Mouse (Mus musculus) embryonic stem cell, embryonic (primary cell): Measurements from ENCODE around the gene E130308A19Rik.

Experiments
- CTCF ChIA-PET, 4 experiments: fragments of 300-600 bp in 2 of 4; fragments of 350-600 bp in 2 of 4; sonication (Branson Sonifier 250); formaldehyde crosslinking; loops; one replicate each; lab custom pipeline; 2022; ENCODE audit warnings: inconsistent platforms in 2 of 4; lab: Charles Lee
- POLR2A ChIA-PET, 4 experiments: fragments of 300-600 bp in 2 of 4; fragments of 350-600 bp in 2 of 4; sonication (Branson Sonifier 250); formaldehyde crosslinking; loops; one replicate each; lab custom pipeline; 2022; ENCODE audit warnings: antibody characterized with exemption in 4 of 4, inconsistent platforms in 1 of 4; lab: Charles Lee

The E130308A19Rik gene

DNA sequence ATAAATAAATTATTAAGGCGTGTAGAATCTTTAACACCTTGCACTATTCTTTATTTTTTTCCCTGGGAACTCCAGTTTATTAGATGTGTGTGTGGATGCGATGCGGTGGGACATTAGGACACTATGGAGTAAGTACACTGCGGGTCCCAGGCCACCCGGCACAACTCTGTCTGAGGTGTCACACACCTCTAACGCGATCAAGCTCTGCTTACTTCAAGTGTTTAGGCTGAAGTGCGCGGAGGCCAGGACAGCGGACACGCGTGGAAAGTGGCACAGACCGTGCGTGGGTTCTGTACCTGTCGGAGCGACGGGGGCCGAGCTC lies 374 bp upstream of the E130308A19Rik start:
- CTCF ChIA-PET, result interaction anchor here in 2 of 4 experiments (0.6 to 2.0 kb wide), 4 partner anchors 10 to 244 kb away, joined by 3 to 8 read pairs (median 4); no protein-coding TSS in a partner anchor
- POLR2A ChIA-PET, result interaction anchor here in 3 of 4 experiments (0.7 to 3.0 kb wide), 41 partner anchors 9 to 1669 kb away, joined by 3 to 16 read pairs (median 4); partner anchors contain the start of genes Hsdl2 (in 3 of the 3), Snx30 (in 2 of the 3) and Txn1 (in 1 of the 3)

DNA sequence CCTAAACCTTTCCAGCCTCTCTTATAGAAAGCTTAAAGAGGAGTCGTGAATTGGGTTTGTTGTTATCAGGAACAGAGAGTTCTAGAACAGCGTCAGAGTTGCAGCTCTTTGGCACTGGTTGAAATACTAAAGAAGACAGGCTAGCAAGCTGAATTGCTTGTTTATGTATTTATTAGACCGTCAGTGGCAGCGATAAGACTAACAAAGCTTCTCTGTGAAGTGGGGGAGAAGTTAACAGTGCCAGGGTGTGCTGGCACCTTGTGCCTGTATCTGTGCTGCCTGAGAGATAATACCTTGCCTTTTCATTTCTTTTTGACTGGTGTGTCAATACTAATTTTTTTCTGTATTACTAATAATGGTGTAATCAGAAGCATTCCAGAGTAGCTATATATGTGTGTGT lies 2.2 kb downstream of the E130308A19Rik start:
- CTCF ChIA-PET, result no interaction called here
- POLR2A ChIA-PET, result interaction anchor here in 2 of 4 experiments (0.6 to 2.8 kb wide), 3 partner anchors 47 to 177 kb away, joined by 3 to 15 read pairs (median 4); partner anchors contain the start of genes Hsdl2 (in 1 of the 2) and Snx30 (in 1 of the 2)

DNA sequence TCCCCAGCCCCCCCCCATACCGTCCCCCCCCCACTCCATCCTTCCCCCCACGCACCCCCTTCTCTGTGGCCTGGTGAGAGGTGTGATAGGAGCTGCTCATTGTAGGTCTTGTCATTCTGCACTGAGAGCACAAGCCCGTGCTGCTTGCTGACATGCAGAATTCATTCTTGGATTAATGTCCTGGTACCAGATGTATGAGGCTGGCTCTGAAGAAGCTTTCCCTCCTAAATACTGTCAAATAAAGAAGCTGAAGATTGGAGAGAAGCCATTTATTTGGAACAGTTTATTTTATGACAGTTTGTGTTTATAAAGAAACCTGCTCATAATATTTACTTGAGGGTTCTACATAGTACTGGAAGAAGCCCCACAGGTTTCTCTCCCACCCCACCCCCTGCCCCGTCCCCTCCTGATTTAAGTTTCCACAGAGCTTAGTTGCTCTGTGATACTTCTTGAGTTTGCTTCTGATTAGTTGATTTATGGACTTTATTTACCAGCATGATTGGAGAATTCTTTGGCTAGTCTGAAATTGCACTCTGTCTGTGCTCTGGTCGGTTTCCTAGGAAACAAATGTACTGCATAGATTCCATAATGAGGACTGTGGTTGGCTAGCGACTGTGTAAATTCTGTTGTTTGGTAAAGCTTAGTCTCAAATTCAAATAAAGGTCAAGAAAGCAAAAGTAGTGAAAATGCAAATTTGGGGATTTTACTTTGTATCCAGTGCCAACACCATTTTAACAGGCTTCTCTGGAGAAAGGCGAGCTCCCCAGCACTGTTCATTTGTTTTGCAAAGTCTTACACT lies 3.3 kb downstream of the E130308A19Rik start:
- CTCF ChIA-PET, result interaction anchor here in 1 of 4 experiments (0.6 kb wide), 1 partner anchor 250 kb away, joined by 3 read pairs; no protein-coding TSS in a partner anchor
- POLR2A ChIA-PET, result interaction anchor here in 2 of 4 experiments (0.6 to 1.5 kb wide), 7 partner anchors 11 to 344 kb away, joined by 3 to 4 read pairs (median 4); partner anchors contain the start of gene Snx30 (in 1 of the 2)

DNA sequence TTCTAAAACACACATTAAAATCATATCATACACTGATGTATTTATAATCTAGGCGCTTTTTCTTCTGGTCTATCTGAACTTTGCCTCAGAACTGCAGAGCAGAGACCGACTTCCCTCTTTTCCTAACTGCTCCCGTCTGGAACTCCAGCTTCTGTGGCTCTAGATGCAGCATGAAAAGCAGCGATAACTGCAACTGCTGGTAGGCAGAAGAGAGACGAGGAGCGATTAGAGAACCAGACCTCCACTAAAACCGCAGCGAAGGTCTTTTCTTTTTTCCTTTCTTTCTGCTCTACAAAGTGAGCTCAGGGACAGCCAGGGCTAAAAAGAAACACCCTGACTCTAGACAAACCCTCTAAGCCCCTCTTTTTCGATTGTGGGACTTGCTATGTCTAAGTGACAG lies 4.1 kb downstream of the E130308A19Rik start:
- CTCF ChIA-PET, result no interaction called here
- POLR2A ChIA-PET, result interaction anchor here in 1 of 4 experiments (1.0 to 1.4 kb wide), 3 partner anchors 10 to 107 kb away, joined by 3 to 4 read pairs (median 4); no protein-coding TSS in a partner anchor

DNA sequence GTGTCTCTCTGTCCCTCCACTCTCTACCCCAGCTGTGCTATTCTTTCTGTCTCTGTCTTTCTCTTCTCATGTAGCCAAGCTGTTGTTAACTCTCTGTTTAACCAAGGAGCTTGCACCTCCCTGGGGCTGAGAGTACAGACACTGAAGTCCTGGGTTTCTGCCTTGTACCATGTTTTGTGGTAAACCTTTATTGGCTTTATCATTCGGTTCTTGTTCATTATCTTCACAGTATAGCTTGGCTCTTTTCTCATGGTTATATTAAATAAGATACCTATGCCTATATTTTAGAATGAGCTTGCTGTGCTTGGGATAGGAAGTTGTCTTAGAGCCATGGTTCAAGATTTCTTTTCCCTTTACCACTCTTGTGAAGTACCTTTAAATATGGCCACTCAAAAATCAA lies 8.5 kb downstream of the E130308A19Rik start:
- POLR2A ChIA-PET, result interaction anchor here in 3 of 4 experiments (0.8 to 1.5 kb wide), 4 partner anchors 9 to 18 kb away, joined by 3 to 4 read pairs (median 3); partner anchors contain the start of gene E130308A19Rik (in 2 of the 3)

DNA sequence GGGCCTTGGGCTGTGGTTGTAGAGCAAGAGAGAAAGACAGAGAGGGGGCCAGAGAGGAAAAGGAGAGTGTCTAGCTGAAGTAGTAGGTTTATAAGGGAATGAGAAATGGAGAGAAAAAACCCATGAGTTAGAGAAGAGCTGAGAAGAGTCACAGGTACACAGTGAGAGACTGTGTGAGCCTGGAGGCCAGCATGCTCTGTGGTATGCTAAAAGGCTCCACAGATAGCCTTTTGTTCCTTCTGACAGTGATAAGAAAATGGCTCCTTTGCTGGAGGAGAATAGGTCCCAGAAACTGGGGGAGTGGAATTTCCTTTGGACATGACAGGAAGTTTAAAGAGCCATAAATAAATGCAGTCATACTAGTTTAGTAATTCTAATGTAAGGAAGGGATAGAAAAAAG lies 13.2 kb downstream of the E130308A19Rik start:
- CTCF ChIA-PET, result no interaction called here
- POLR2A ChIA-PET, result interaction anchor here in 2 of 4 experiments (0.6 to 2.3 kb wide), 3 partner anchors 9 to 91 kb away, joined by 3 to 6 read pairs (median 4); no protein-coding TSS in a partner anchor

More for the DNA sequence above, 8.5 kb downstream of the E130308A19Rik start:
- CTCF ChIA-PET, result no interaction called here

DNA sequence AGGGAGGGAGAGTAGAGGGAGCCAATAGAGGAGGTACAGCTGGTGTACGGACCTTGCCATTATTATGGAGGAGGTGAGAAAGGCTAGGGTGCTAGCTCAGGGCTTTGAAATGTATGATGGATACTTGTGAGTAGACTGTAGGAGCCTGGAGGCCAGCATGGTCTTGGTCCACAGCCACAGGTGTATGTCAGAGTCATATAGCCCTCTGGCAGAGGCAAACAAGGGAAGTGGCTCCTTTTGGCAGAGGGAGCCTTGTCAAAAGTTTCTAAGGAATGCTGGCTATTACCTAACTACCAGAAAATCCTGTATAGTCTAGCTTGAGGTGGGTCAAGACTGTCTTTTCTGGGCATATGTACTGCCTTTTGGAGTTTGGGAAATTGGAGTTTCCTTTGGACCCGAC lies 14.7 kb downstream of the E130308A19Rik start:
- POLR2A ChIA-PET, result interaction anchor here in 2 of 4 experiments (1.2 to 2.3 kb wide), 4 partner anchors 10 to 14 kb away, joined by 4 to 6 read pairs (median 4); partner anchors contain the start of gene E130308A19Rik (in 1 of the 2)
- CTCF ChIA-PET, result no interaction called here

DNA sequence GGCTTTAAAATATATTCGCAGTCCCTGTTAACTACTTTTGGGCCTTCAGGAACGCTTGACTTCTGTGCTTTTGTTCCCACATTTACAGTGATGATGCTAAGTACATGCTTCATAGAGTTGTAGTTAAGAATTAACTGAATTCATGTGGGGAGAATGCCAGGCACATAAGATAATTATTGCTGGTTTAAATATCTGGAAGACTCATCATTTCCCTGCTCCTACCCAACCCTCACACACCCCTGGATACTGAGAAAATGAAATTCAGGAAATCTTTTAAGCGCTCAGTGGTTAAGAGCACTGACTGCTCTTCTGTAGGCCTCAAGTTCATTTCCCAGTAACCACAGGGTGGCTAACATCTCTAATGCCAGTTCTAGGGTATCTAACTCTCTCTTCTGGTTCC lies 16.0 kb downstream of the E130308A19Rik start:
- ChIA-PET POLR2A (no interaction called here), CTCF (no interaction called here)

DNA sequence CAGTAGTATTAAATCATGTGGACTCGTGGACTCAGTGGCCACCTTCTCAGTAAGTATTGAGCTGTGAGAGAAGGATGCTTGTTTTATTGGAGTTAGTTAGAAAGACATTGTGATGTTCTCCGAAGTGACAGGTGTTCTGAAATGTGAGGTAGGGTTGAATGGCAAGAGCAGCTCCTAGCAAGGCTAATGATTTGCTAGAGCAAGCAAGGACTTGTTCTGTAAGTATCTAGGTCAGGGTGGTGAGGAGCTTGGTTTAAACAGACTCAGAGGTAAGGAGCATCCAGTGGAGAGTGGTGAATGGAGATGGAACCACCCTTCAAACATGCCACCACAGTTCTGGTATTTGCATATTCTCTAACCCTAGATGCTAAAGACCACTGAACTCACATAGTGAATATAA lies 16.6 kb downstream of the E130308A19Rik start:
- POLR2A ChIA-PET, result interaction anchor here in 1 of 4 experiments (1.2 kb wide), 1 partner anchor 16 kb away, joined by 5 read pairs; the partner anchor contains the start of gene E130308A19Rik
- CTCF ChIA-PET, result no interaction called here

DNA sequence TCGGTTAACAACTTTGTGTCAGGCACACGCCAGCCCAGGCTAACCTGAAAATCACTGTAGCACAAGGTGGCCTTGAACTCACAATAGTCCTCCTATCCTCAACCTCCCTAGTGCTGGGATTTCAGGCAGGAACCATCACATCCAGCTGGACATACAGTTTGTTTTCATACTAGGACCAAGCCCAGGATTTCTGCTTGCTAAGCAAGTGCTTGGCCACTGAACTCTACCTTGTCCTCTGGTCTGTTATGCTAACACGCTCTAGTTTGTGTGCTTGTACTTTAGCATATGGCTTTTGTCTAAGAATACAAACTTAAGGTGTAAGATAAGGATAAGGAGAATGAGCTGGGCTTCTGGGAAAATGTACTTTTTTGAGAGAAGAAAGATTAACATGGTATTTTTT lies 18.4 kb downstream of the E130308A19Rik start:
- ChIA-PET CTCF (no interaction called here), POLR2A (no interaction called here)

DNA sequence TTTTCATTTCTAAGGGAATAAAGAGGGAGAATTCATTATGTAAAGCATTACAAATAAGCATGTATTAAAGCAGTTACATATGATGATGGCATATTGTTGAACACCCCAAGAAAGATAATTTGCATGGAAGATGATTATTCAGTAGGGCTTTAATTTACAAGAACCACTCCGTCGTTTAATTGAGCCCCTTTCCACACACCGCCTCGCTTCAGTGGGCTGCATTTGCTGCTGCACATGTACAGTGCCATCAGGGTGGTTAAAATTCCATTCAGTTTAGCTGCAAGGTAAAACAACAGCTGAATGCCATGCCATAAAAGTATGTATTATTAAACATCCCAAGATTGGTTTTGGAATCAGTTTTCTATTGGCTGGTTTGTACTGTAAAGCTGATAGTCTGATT lies 19.0 kb downstream of the E130308A19Rik start:
- POLR2A ChIA-PET, result interaction anchor here in 1 of 4 experiments (0.6 kb wide), 1 partner anchor 27 kb away, joined by 3 read pairs; no protein-coding TSS in a partner anchor
- CTCF ChIA-PET, result interaction anchor here in 1 of 4 experiments (0.6 kb wide), 1 partner anchor 241 kb away, joined by 4 read pairs; no protein-coding TSS in a partner anchor

DNA sequence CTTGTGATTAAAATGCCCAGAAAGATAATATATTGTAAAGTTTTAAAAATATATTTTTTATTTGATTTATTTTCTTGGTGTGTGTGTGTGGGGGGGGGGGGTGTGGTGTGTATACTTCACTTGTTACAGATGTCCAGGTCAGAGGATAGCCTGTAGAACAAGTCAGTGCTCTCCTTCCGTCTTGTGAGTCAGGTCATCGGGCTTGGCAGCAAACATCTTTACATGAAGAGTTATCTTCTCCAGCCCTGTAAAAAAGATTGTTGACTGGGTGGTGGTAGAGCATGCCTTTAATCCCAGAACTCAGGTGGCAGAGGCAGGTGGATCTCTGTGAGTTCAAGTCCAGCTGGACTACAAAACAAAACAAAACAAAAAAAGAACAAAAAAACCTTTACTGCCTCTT lies 19.6 kb downstream of the E130308A19Rik start:
- CTCF ChIA-PET, result interaction anchor here in 1 of 4 experiments (0.6 kb wide), 1 partner anchor 240 kb away, joined by 4 read pairs; no protein-coding TSS in a partner anchor
- POLR2A ChIA-PET, result interaction anchor here in 1 of 4 experiments (0.6 kb wide), 1 partner anchor 26 kb away, joined by 3 read pairs; no protein-coding TSS in a partner anchor

DNA sequence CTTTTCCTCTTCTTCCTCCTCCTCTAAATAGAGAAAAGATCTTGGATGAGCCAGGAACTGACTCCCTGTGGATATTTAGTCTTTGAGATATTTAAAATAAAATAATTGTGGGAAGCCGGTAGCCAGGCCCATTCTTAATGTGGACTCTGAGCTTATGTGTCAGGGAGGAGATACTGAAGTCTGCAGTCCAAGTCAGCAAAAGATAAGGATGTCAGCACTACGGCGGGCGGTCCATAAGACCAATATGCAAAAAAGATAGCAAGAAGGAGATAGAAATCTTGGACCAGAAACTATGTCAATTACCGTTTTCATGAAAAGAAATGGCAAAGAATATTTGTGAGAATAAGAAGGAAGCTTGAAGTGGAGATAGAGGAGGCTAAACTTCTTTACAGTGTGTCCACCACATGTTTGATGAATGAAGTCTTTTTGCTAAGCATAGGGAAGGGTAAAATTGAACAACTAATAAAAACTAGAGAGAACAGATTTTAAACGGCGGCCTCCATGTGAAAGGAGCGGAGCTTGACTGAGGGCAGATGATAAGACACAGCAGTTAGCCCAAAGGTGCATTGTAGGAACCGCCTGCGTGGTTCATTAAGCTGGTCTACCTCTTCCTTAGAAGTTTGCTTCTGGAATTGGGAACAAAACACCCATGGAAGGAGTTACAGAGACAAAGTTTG lies 20.1 kb downstream of the E130308A19Rik start:
- POLR2A ChIA-PET, result interaction anchor here in 1 of 4 experiments (0.8 to 0.9 kb wide), 2 partner anchors 11 to 66 kb away, joined by 3 read pairs; no protein-coding TSS in a partner anchor
- CTCF ChIA-PET, result no interaction called here

DNA sequence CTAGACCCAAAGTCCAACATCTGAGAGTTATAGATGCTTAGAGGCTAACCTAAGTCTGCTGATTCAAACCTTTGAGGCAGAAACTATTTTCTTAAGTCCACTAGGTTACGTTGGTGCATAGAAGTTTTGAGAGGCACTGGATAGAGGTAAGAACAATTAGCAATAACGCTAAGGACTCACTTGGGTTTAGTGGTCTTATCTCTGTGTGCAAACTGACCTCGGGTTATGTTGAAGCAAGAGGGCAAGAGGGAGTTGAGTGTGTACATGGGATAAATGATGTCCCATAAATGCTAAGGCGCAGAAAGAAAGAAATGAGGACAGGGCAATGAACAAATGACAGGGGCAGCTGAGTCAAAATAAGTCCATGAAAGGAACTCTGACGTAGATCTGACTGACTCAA lies 23.1 kb downstream of the E130308A19Rik start:
- POLR2A ChIA-PET, result interaction anchor here in 1 of 4 experiments (0.7 kb wide), 1 partner anchor 324 kb away, joined by 3 read pairs; no protein-coding TSS in a partner anchor

DNA sequence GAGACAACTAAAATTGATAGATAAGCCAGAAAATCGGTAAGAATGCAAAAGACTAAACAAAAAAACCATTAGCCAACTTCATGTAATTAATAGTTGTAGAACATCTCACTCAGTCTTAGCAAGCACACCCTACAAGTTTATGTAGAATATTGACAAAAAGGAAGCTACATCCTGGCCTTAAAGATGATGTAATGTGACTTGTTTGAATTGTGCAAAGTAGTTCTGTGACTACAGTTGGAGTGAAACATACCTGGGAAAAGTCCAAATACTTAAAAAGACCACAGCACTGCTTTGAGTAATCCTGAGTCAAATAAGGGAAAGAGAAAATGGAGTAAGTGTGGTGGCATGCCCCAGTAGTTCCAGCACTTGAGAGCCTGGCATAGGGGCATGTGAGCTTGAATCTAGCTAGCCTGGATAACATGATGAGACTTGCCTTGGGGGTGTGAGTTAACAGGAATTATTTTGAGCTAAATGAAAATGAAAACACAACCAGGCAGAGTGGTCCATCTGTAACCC lies 26.2 kb downstream of the E130308A19Rik start:
- ChIA-PET POLR2A (interaction anchor here in 2 of 4 experiments (0.9 to 1.0 kb wide), 2 partner anchors 18 to 26 kb away, joined by 3 to 5 read pairs; partner anchors contain the start of gene E130308A19Rik (in 1 of the 2)), CTCF (no interaction called here)

More for the DNA sequence above, 23.1 kb downstream of the E130308A19Rik start:
- CTCF ChIA-PET, result no interaction called here

DNA sequence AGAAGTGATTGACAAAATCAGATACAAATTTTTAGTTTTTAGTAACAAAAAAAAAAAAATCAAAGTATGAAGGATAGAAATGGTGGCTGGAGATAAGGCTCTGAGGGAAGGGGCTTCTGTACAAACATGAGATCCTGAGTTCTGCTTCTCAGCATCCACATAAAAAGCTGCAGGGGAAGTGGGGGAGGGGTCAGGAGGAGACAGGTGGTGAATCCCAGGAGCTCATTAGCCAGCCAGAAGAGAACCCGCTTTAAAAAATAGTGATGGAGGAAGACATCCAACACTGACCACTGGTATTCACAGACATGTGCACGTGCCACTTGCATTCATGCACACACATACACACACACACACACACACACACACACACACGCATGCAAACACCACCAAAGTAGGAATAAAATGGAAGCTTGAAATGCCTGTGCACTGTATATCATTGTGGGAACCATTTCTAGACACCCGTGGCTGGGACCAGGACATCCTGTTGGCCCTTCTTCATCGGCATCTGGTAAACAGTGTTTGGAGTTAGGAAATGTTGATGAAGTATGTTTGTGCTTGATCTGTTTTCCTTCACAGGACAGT lies 30.1 kb downstream of the E130308A19Rik start:
- ChIA-PET POLR2A (interaction anchor here in 2 of 4 experiments (0.6 to 1.0 kb wide), 6 partner anchors 8 to 581 kb away, joined by 3 to 8 read pairs (median 3); no protein-coding TSS in a partner anchor), CTCF (interaction anchor here in 1 of 4 experiments (0.6 kb wide), 1 partner anchor 273 kb away, joined by 4 read pairs; no protein-coding TSS in a partner anchor)

DNA sequence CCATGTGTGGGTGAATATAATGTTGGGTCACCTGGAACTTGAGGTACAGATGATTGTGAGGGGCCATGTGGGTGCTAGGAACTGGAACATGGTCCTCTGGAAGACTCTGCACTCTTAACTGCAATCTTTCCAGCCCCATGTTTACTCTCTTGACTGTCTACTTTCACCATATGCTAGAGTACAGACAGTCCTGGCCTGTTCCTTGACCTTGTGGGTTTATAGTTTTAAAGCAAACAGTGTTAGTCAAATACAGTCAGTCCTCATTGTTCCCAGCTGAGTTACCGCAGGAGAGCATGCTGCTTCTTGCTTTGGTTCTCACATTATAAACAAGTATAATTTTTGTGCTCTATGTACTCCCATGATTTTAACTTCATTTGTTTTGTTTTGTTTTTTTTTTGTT lies 36.2 kb downstream of the E130308A19Rik start:
- ChIA-PET CTCF (interaction anchor here in 1 of 4 experiments (0.6 kb wide), 1 partner anchor 40 kb away, joined by 4 read pairs; no protein-coding TSS in a partner anchor), POLR2A (no interaction called here)
